15 mouse cellular contexts compared by ENCODE assay signal in the genomic region with DNA sequence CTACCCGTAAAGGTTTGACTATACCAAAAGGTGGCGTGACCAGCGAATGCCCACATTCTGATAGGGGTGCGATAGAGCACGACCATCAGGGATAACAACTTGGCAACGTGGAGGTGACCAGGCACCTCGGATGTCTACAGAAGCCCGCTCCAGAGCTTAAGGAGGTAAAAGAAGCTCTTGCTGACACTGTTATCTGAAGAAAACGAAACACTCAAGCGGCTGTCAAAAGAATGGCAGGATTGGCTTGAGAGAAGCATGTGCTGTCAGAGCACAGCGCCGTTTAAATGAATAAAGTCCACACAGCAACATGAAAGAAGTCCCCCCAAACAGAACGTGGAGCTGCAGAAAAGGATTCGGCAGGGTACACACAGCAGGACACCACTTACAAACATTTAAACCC. TPM values are rescaled to one million over a fixed set of nuclear protein-coding genes. Genes with fewer than 3 reads are reported as not detected.
DNase-seq lines count a peak whose midpoint lies in the region; ATAC-seq lines count a peak whose summit lies in the region.
"Had no signal": no experiment of that assay in that cellular context is flagged by ENCODE, and none has a peak within 500 bp of the region (broad histone marks: within the 10 kb centered on the region; RNA-seq: fewer than 3 reads in every experiment).

No protein-coding gene starts in this region.

- H3K4me1 ChIP-seq in heart, embryonic 11.5 days (ENCODE audit: control insufficient read depth, insufficient read depth, low read length), result peaks cover 85% of the 10 kb centered on the region
- peaks cover 85% of the 10 kb centered on the region for H3K4me1 ChIP-seq in liver, embryonic 11.5 days (replicated peaks; ENCODE audit: control insufficient read depth, insufficient read depth, low read length)

- no peak for ATAC-seq in heart, embryonic 11.5 days (replicated peaks; ENCODE audit: insufficient number of reproducible peaks, low FRiP score, low TSS enrichment)
- no peak for ATAC-seq in liver, embryonic 11.5 days (replicated peaks; ENCODE audit: low FRiP score)
- ATAC-seq: CD4-positive, CD25-positive, alpha-beta regulatory T cell, adult 4 months; forebrain, embryonic 14.5 days had no signal

- H3K27me3 ChIP-seq in heart, embryonic 11.5 days (ENCODE audit: control insufficient read depth, insufficient read depth, low read length), result no peaks in the 10 kb centered on the region
- H3K27me3 ChIP-seq in liver, embryonic 11.5 days (replicated peaks; ENCODE audit: control insufficient read depth, insufficient read depth, low read length), result no peaks in the 10 kb centered on the region
- H3K27me3 ChIP-seq: intestine, embryonic 15.5 days had no signal

- peak overlapping the region; percentile 21; the same call in 1 of the 2 replicates for H3K4me3 ChIP-seq in heart, embryonic 11.5 days (ENCODE audit: low read depth, low read length)
- 0 out of 2 replicates have a peak overlapping the region, but pooled peaks have one; percentile 18 for H3K4me3 ChIP-seq in liver, embryonic 11.5 days (ENCODE audit: low read depth, low read length)

- H3K9ac ChIP-seq in heart, embryonic 11.5 days (ENCODE audit: low read depth, low read length), result peak overlapping the region; percentile 60; the same call in 1 of the 2 replicates
- peak overlapping the region; percentile 31; the same call in 1 of the 2 replicates for H3K9ac ChIP-seq in liver, embryonic 11.5 days (ENCODE audit: low read depth, low read length)
- H3K9ac ChIP-seq: hindbrain, embryonic 14.5 days had no signal

- DNase-seq in cerebellum, adult 11 months, result peak; percentile 20
- DNase-seq in cerebellum, postnatal 10 days, result no peak
- no peak for DNase-seq in heart, postnatal 4 days
- DNase-seq in liver, embryonic 11.5 days (ENCODE audit: low spot score), result no peak
- DNase-seq in liver, result no peak
- no peak for DNase-seq in yolk sac, embryonic 10.5 days (ENCODE audit: low spot score)
- no peak for DNase-seq in left cerebral cortex, adult 9 months (ENCODE audit: low spot score in 2 of 2)
- DNase-seq: gastrocnemius, postnatal 36 days; lung, postnatal 36 days; right cerebral cortex, adult 18-20 months had no signal

- peak overlapping the region; percentile 61 for H3K4me2 ChIP-seq in heart, embryonic 11.5 days
- peak overlapping the region; percentile 65 for H3K4me2 ChIP-seq in liver, embryonic 11.5 days

- 48% methylated on average over 14 of the region's 14 CpGs for WGBS in heart, embryonic 11.5 days (ENCODE audit: insufficient replicate concordance)
- 62% methylated on average over 14 of the region's 14 CpGs for WGBS in liver, embryonic 11.5 days

- no peaks in the 10 kb centered on the region for H3K36me3 ChIP-seq in heart, embryonic 11.5 days (ENCODE audit: control insufficient read depth, insufficient read depth, low read length)
- H3K36me3 ChIP-seq in liver, embryonic 11.5 days (ENCODE audit: control insufficient read depth, insufficient read depth, low read length), result 0 out of 2 replicates have a peak, but pooled peaks cover 3% of the 10 kb centered on the region
- H3K36me3 ChIP-seq: intestine, embryonic 15.5 days had no signal

- H3K27ac ChIP-seq in heart, embryonic 11.5 days (ENCODE audit: low read depth, low read length), result peak overlapping the region; percentile 91
- H3K27ac ChIP-seq in liver, embryonic 11.5 days (ENCODE audit: low read depth, low read length), result peak overlapping the region; percentile 90
- H3K27ac ChIP-seq: hindbrain, embryonic 14.5 days had no signal

- H3K9me3 ChIP-seq in heart, embryonic 11.5 days (replicated peaks; ENCODE audit: control insufficient read depth, low read length), result no peaks in the 10 kb centered on the region
- H3K9me3 ChIP-seq in liver, embryonic 11.5 days (ENCODE audit: control insufficient read depth, low read length), result no peaks in the 10 kb centered on the region
- H3K9me3 ChIP-seq: intestine, embryonic 15.5 days had no signal

RNA-seq across cellular contexts. Expression of a gene that starts 46.4 kb away (rescaled TPM):
- 97.0 and 157 TPM in 2 replicates for polyA plus RNA-seq in heart, embryonic 11.5 days (2014; fragmentation: Nextera tagmentation; extraction: Ambion mirVana)
- 100 to 1,000 TPM; 235 to 242 TPM for total RNA-seq in heart, postnatal 4 days (2021)
- 123 and 141 TPM in 2 replicates for polyA plus RNA-seq in liver, embryonic 11.5 days (2014; fragmentation: Nextera tagmentation; extraction: Ambion mirVana)
